Mouse (Mus musculus): ENCODE measurements at regions not wholly inside any gene's neighbourhood (a gene's known extent, or its start where the extent isn't known, plus 50 kb on each side); places are given as distances from the start of the nearest gene placed in this dataset.

GRCm38 (mm10) chr13:103683169-103683568 lies 91.2 kb downstream of the Srek1 start:
- no peak for DNase-seq (ENCODE audit: low read depth, low spot score)

DNA sequence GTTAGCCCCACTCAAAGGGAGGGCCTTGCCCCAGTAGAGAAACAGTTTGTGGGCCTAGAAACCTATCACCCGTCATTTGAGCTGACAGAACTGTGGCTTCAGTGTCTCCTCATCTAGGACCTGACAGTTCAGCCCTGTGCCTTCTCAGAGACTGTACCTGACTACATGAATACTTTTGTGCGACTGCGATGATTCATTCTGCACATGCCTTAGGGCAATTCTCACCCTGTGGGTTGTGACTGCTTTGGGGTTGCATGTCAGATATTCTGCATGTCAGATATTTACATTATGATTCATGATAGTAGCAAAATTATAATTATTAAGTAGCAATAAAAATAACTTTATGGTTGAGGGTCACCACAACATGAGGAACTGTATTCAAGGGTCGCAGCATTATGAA lies 93.7 kb downstream of the Srek1 start:
- no peak for DNase-seq (ENCODE audit: low read depth, low spot score)

GRCm38 (mm10) chr13:103680052-103680451 lies 94.4 kb downstream of the Srek1 start:
- DNase-seq (ENCODE audit: low read depth, low spot score): no peak

DNA sequence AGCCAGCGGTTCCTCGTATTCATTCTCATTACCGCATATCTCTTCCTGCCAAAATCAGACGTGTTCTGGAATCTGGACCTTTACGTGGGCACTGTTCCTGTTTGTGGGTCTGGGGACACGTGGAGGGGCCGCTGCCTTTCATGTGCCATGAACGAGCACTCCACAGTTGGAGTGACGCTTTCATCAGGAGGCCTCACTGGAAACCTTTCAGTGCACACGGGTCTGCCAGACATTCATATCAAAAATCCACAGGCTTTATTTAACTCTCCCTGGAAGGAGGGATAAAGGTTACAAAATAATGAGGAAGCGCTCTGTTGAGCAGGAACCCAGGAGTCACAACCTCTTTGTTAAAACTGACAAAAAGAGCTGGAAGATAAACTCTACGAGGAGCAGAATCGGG lies 97.6 kb downstream of the Srek1 start:
- no peak for DNase-seq (ENCODE audit: low read depth, low spot score)

GRCm38 (mm10) chr13:103676221-103676620 lies 98.2 kb downstream of the Srek1 start:
- DNase-seq (ENCODE audit: low read depth, low spot score): no peak

DNA sequence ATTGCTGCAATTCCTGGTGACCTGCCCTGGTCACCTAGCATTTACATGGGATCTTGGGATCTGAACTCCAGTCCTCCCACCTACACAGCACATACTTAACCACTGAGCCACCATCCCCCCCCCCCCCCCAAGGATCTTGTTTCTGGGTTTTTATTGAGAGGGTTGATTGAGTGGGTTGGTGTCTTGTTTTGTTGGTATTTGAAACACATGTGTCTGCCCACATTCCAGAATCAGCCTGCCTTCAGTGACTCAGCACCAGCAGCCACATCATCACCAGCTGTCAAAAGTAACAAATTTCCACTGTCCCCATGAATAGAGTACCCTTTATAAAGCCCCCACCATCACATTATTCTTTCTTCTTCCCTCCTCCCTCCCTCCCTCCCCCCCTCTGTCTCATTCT lies 103.8 kb downstream of the Srek1 start:
- DNase-seq (ENCODE audit: low read depth, low spot score): no peak

DNA sequence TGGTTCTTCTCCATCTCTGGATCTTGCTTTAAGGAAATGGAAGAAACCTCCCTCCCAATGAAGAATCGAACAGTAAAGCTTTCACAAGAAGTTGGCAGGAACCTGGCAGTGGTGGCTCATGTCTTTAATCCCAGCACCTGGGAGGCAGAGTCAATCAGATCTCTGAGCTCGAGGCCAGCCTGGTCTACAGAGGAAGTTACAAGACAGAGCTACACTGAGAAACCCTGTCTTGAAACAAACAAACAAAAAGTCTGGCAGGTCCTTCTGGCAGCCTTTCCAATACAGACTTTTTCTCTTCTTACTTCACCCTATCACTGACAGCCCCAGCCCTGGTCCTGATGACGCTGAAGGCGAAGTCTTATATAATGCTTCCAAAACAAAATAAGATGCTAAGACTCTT lies 104.6 kb downstream of the Srek1 start:
- no peak for DNase-seq (ENCODE audit: low read depth, low spot score)

- DNase-seq (ENCODE audit: low read depth, low spot score): no peak
Measured at GRCm38 (mm10) chr13:103667749-103668148, 106.7 kb downstream of the Srek1 start.

- no peak for DNase-seq (ENCODE audit: low read depth, low spot score)
Measured at GRCm38 (mm10) chr13:103660248-103660996, 114.0 kb downstream of the Srek1 start.

- no peak for DNase-seq (ENCODE audit: low read depth, low spot score)
Measured at GRCm38 (mm10) chr13:103655966-103656365, 118.4 kb downstream of the Srek1 start.

- DNase-seq (ENCODE audit: low read depth, low spot score): no peak
Measured at GRCm38 (mm10) chr13:103653216-103653615, 121.2 kb downstream of the Srek1 start.

GRCm38 (mm10) chr13:103649383-103649782 lies 125.0 kb downstream of the Srek1 start:
- no peak for DNase-seq (ENCODE audit: low read depth, low spot score)

- no peak for DNase-seq (ENCODE audit: low read depth, low spot score)
Measured at GRCm38 (mm10) chr13:103648016-103648415, 126.4 kb downstream of the Srek1 start.

- DNase-seq (ENCODE audit: low read depth, low spot score): peak; percentile 50
Measured at GRCm38 (mm10) chr13:103646035-103646434, 128.4 kb downstream of the Srek1 start.

GRCm38 (mm10) chr13:103643993-103644722 lies 130.2 kb downstream of the Srek1 start:
- DNase-seq (ENCODE audit: low read depth, low spot score): peak; percentile 50

DNA sequence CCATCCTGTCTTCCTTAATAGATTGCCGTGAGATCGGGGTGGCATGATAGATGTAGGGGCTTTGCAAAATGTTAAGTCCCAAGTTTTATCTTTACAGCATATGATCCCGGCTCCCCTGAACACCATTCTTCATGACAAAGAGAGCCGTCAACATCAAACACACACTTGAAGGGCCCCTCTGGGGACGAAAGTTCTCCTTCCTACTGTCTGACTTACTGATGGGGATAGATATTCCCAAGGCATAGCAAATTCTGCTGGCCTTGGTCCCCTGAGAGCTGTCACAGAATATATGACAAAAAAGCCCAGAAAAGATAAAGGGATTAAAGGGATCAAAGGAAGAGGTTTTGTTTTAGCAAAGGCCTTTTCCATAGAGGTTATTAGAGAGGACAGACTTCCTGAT lies 130.9 kb downstream of the Srek1 start:
- no peak for DNase-seq (ENCODE audit: low read depth, low spot score)

DNA sequence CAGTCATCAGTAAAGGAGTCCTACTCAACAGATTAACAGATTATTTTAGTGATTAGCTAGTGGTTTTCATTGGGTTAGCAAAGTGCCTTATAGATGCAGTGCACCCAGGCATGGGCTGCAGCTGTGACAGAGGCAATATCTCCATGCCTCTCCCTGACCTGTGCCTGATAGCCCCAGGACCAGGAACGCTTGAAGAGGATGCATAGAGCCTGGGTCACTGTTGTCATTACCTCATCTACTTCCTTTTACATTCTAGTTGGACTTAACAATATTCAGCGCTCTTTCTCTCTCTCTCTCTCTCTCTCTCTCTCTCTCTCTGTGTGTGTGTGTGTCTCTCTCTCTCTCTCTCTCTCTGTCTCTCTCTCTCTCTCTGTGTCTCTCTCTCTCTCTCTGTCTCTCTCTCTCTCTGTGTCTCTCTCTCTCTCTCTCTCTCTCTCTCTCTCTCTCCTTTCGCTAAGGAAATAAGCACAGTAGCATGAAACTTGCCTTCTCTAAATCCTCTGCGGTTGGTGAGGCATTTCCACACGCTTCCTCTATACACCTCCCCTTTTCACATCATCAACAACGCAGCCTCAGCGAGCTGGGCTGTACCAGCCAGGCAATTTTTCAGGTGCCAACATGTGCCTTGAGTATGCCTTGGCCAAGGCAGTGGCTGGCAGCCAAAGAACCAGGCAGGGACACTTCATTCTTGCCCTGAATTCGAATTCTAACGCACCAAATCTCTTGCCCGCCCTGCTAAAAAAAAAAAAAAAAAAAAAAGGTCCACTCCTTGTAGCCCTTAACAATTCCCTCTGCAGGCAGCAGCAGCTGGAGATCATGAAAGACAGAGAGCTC lies 131.6 kb downstream of the Srek1 start:
- no peak for DNase-seq (ENCODE audit: low read depth, low spot score)

DNA sequence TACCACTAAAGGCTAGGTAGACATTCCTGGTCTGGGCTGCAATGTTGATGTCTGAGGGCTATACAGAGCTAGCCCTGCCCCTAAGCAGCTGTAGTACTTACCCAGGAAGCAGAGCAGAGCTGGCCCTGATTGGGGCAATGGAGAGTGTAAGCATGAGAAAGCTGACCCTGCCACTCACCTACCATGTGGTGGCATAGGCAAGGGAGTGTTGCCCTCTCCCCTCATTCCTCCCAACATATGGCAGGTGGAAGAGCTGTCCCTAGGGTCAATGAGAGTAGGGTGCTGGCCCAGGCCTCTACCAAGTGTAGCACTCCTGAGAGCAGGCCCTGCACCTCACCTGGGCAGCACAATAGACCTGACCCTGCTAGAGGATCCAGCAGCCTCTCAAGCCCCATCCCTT lies 136.4 kb downstream of the Srek1 start:
- DNase-seq (ENCODE audit: low read depth, low spot score): no peak

- no peak for DNase-seq (ENCODE audit: low read depth, low spot score)
Measured at GRCm38 (mm10) chr13:103637414-103637813, 137.0 kb downstream of the Srek1 start.

DNA sequence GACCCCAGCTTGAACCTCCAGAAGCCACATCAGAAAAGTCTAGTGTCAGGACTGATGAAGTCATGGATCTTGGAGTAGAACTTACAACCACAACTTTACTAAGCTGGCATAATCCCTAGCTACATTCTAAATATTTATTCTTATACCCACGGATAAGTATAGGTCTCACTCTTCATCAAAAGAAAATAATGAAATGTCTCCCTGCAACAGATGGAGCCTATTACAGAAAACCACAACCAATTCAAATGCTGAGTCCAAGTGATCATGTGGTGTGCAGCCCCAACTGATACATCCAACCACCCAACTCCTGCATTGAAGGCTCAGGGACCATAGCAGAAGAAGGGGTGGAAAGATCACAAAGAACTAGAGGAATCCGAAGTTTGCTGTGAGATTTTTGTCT lies 137.8 kb downstream of the Srek1 start:
- no peak for DNase-seq (ENCODE audit: low read depth, low spot score)

- DNase-seq (ENCODE audit: low read depth, low spot score): no peak
Measured at GRCm38 (mm10) chr13:103623810-103624209, 150.6 kb downstream of the Srek1 start.

DNA sequence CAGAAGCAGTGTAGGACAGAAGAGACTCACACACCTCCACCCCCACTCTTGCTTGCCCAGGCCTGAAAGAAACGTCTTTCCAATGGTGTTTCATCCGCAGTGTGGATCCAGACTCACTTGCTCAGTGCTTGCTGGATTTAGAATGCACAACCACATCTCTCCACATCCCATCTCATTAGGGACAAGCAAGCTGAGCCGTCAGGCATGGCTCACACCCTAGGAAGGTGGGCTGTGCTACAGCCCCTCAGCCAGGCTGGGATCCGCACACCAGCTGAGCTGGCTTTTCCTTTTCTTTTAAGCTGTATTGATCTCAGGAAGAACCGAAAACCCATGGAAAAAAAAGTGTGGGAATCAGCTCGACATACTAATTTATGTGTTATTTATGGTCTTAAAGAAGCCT lies 151.1 kb downstream of the Srek1 start:
- DNase-seq (ENCODE audit: low read depth, low spot score): no peak

Data from A20 (cell line).